Mouse (Mus musculus) cortical plate, adult 2 months (tissue): ENCODE measurements around the gene Sstr2. TPM values are rescaled to one million over a fixed set of nuclear protein-coding genes. Genes with fewer than 3 reads are reported as not detected.

Source experiments
- H3K27ac ChIP-seq: fragments of 200-500 bp; 2 replicates; pipeline ENCODE4 v1.5.1; 2012; ENCODE audit warnings: low read length, control low read depth, inconsistent platforms; ENCODE audit not compliant: insufficient read depth
- H3K4me1 ChIP-seq: fragments of 200-500 bp; 2 replicates; pipeline ENCODE4 v1.6.1; 2011; ENCODE audit warnings: low read length; ENCODE audit not compliant: control insufficient read depth, insufficient read depth
- H3K4me3 ChIP-seq: fragments of 200-500 bp; 2 replicates; pipeline ENCODE4 v1.5.1; 2011; ENCODE audit warnings: mild to moderate bottlenecking, low read length, control low read depth; ENCODE audit not compliant: insufficient read depth
- CTCF ChIP-seq: fragments of 200-500 bp; IDR thresholded peaks from 2 replicates; pipeline ENCODE4 v1.5.1; 2011; ENCODE audit warnings: mild to moderate bottlenecking, control low read depth, low read length; ENCODE audit not compliant: insufficient read depth; ENCODE audit errors: extremely low read depth
- POLR2A ChIP-seq: fragments of 200-500 bp; IDR thresholded peaks from 2 replicates; pipeline ENCODE4 v1.6.1; 2011; ENCODE audit warnings: mild to moderate bottlenecking, low read length, control low read depth; ENCODE audit not compliant: insufficient read depth; ENCODE audit errors: extremely low read depth
- polyA plus RNA-seq: library from polyadenylated mRNA; depleted of rRNA; stranded (reverse); fragments of >200 nt; gene quantifications from 2 replicates; pipeline ENCODE4 v1.2.3, GENCODE M21; 2012

Gene Sstr2
- polyA plus RNA-seq, 1 experiment: 31.9 TPM

- no peak overlapping the region for H3K4me3 ChIP-seq
- H3K4me1 ChIP-seq: 0 out of 2 replicates have a peak, but pooled peaks cover 1% of the 10 kb centered on the region
- H3K27ac ChIP-seq: no peak overlapping the region
- TF ChIP-seq CTCF (no peak), POLR2A (no peak)
These were observed 18.5 kb upstream of the Sstr2 start for GRCm38 (mm10) chr11:113600526-113601245.

GRCm38 (mm10) chr11:113601616-113602343, 17.4 kb upstream of the Sstr2 start:
- Histone ChIP-seq H3K4me3 (no peak overlapping the region; the same call in 1 of the 2 replicates), H3K27ac (no peak overlapping the region), H3K4me1 (0 out of 2 replicates have a peak, but pooled peaks cover 1% of the 10 kb centered on the region)
- TF ChIP-seq POLR2A (no peak), CTCF (no peak)

GRCm38 (mm10) chr11:113607556-113607955, 11.6 kb upstream of the Sstr2 start:
- Histone ChIP-seq H3K4me1 (0 out of 2 replicates have a peak, but pooled peaks cover 3% of the 10 kb centered on the region), H3K4me3 (no peak overlapping the region), H3K27ac (no peak overlapping the region)
- TF ChIP-seq POLR2A (no peak), CTCF (no peak)

- no peak overlapping the region for H3K27ac ChIP-seq
- TF ChIP-seq POLR2A (no peak), CTCF (no peak)
- H3K4me1 ChIP-seq: 0 out of 2 replicates have a peak, but pooled peaks cover 3% of the 10 kb centered on the region
- no peak overlapping the region for H3K4me3 ChIP-seq
These were observed 9.6 kb upstream of the Sstr2 start for GRCm38 (mm10) chr11:113609581-113609980.

- no peak overlapping the region for H3K27ac ChIP-seq
- H3K4me1 ChIP-seq: 0 out of 2 replicates have a peak, but pooled peaks cover 3% of the 10 kb centered on the region
- TF ChIP-seq POLR2A (no peak), CTCF (no peak)
These were observed 8.9 kb upstream of the Sstr2 start for GRCm38 (mm10) chr11:113610266-113610665.

GRCm38 (mm10) chr11:113611112-113611646, 8.0 kb upstream of the Sstr2 start:
- Histone ChIP-seq H3K4me1 (0 out of 2 replicates have a peak, but pooled peaks cover 3% of the 10 kb centered on the region), H3K4me3 (no peak overlapping the region), H3K27ac (0 out of 2 replicates have a peak overlapping the region, but pooled peaks have one; percentile 54)
- no peak for TF ChIP-seq POLR2A

More at GRCm38 (mm10) chr11:113610266-113610665, 8.9 kb upstream of the Sstr2 start:
- H3K4me3 ChIP-seq: no peak overlapping the region

GRCm38 (mm10) chr11:113611664-113612611, 7.2 kb upstream of the Sstr2 start:
- TF ChIP-seq CTCF: peak; percentile 63
- TF ChIP-seq POLR2A: no peak
- H3K4me3 ChIP-seq: no peak overlapping the region
- peak overlapping the region; percentile 54; the same call in 1 of the 2 replicates for H3K27ac ChIP-seq
- H3K4me1 ChIP-seq: 0 out of 2 replicates have a peak, but pooled peaks cover 3% of the 10 kb centered on the region

GRCm38 (mm10) chr11:113614476-113614875, 4.7 kb upstream of the Sstr2 start:
- no peak for TF ChIP-seq POLR2A
- no peak for TF ChIP-seq CTCF
- H3K4me1 ChIP-seq: 0 out of 2 replicates have a peak, but pooled peaks cover 3% of the 10 kb centered on the region
- H3K4me3 ChIP-seq: no peak overlapping the region
- no peak overlapping the region for H3K27ac ChIP-seq
